Mouse (Mus musculus) splenic B cell, adult 2 months (primary cell): ENCODE results near the gene Mcl1.
"Not testable (repeated sequence)": the region's sequence is repeated elsewhere in the genome, so short reads cannot be mapped to it uniquely, and the experiment has no call there.

ENCODE experiments used
- DNase-seq: peaks from one replicate; pipeline ENCODE4 v3.0.0-alpha.2; 2011; ENCODE audit warnings: low read depth, low spot score
- H3K27me3 ChIP-seq: 2 replicates; pipeline ENCODE4 v1.6.1; 2012; ENCODE audit warnings: mild to moderate bottlenecking, low read length, moderate library complexity, mixed read lengths; ENCODE audit not compliant: control insufficient read depth, poor library complexity, insufficient read depth, severe bottlenecking
- H3K36me3 ChIP-seq: 2 replicates; pipeline ENCODE4 v1.6.1; 2012; ENCODE audit warnings: mild to moderate bottlenecking, low read length, moderate library complexity, mixed read lengths; ENCODE audit not compliant: control insufficient read depth, poor library complexity, insufficient read depth, severe bottlenecking

The Mcl1 gene

GRCm38 (mm10) chr3:95658236-95658867, at the start of gene Mcl1:
Gene Mcl1, plus strand, starts transcription at chr3:95658788.
- DNase-seq = peak; percentile 96
- Histone ChIP-seq H3K36me3 (peaks cover 28% of the 10 kb centered on the region), H3K27me3 (no peaks in the 10 kb centered on the region)

GRCm38 (mm10) chr3:95609195-95609594, 49.4 kb upstream of the Mcl1 start:
- H3K27me3 ChIP-seq = no peaks in the 10 kb centered on the region
- H3K36me3 ChIP-seq = peaks cover 9% of the 10 kb centered on the region; the same call in 1 of the 2 replicates
- no peak for DNase-seq

GRCm38 (mm10) chr3:95613996-95614395, 44.6 kb upstream of the Mcl1 start:
- H3K27me3 ChIP-seq = no peaks in the 10 kb centered on the region
- no peak for DNase-seq
- peaks cover 14% of the 10 kb centered on the region; the same call in 1 of the 2 replicates for H3K36me3 ChIP-seq

- DNase-seq = no peak
- no peaks in the 10 kb centered on the region for H3K27me3 ChIP-seq
- H3K36me3 ChIP-seq = peaks cover 9% of the 10 kb centered on the region; the same call in 1 of the 2 replicates
These were observed 40.1 kb upstream of the Mcl1 start for GRCm38 (mm10) chr3:95618511-95618910.

- Histone ChIP-seq H3K27me3 (no peaks in the 10 kb centered on the region), H3K36me3 (peaks cover 9% of the 10 kb centered on the region; the same call in 1 of the 2 replicates)
- DNase-seq = no peak
These were observed 37.3 kb upstream of the Mcl1 start for GRCm38 (mm10) chr3:95621241-95621640.

- not testable (repeated sequence) for DNase-seq, H3K36me3 ChIP-seq, H3K27me3 ChIP-seq
These were observed 36.2 kb upstream of the Mcl1 start for GRCm38 (mm10) chr3:95622421-95622820.

- DNase-seq = no peak
- Histone ChIP-seq H3K36me3 (peaks cover 8% of the 10 kb centered on the region), H3K27me3 (no peaks in the 10 kb centered on the region)
These were observed 35.0 kb upstream of the Mcl1 start for GRCm38 (mm10) chr3:95623551-95623950.

GRCm38 (mm10) chr3:95623991-95624515, 34.5 kb upstream of the Mcl1 start:
- H3K27me3 ChIP-seq, H3K36me3 ChIP-seq, DNase-seq: not testable (repeated sequence)

- H3K36me3 ChIP-seq = peaks cover 10% of the 10 kb centered on the region
- H3K27me3 ChIP-seq = no peaks in the 10 kb centered on the region
- peak; percentile 99 for DNase-seq
These were observed 33.7 kb upstream of the Mcl1 start, which contains the start of gene Ensa for GRCm38 (mm10) chr3:95624628-95625503. Gene Ensa, plus strand, starts transcription at chr3:95624993.

- DNase-seq = no peak
- Histone ChIP-seq H3K36me3 (peaks cover 21% of the 10 kb centered on the region), H3K27me3 (no peaks in the 10 kb centered on the region)
These were observed 30.8 kb upstream of the Mcl1 start for GRCm38 (mm10) chr3:95627763-95628162.

- Histone ChIP-seq H3K36me3 (peaks cover 23% of the 10 kb centered on the region), H3K27me3 (no peaks in the 10 kb centered on the region)
- DNase-seq = no peak
These were observed 28.8 kb upstream of the Mcl1 start for GRCm38 (mm10) chr3:95629755-95630154.

- no peak for DNase-seq
- H3K27me3 ChIP-seq = no peaks in the 10 kb centered on the region
- H3K36me3 ChIP-seq = peaks cover 23% of the 10 kb centered on the region
These were observed 27.7 kb upstream of the Mcl1 start for GRCm38 (mm10) chr3:95630856-95631255.

GRCm38 (mm10) chr3:95631304-95631703, 27.3 kb upstream of the Mcl1 start:
- no peak for DNase-seq
- Histone ChIP-seq H3K27me3 (no peaks in the 10 kb centered on the region), H3K36me3 (peaks cover 23% of the 10 kb centered on the region)

GRCm38 (mm10) chr3:95632648-95633588, 25.7 kb upstream of the Mcl1 start:
- peak; percentile 79 for DNase-seq
- peaks cover 21% of the 10 kb centered on the region for H3K36me3 ChIP-seq
- H3K27me3 ChIP-seq = no peaks in the 10 kb centered on the region
